Mouse (Mus musculus) mature B cell (primary cell): ENCODE results near the gene Slc16a12.
"Not testable (repeated sequence)": the region's sequence is repeated elsewhere in the genome, so short reads cannot be mapped to it uniquely, and the experiment has no call there.

ENCODE experiments used
- in situ Hi-C: fragments of 300-500 bp; cut with MboI; formaldehyde crosslinking; loops from 2 replicates; pipeline ENCODE4 v1.14.3; 2019

The Slc16a12 gene

DNA sequence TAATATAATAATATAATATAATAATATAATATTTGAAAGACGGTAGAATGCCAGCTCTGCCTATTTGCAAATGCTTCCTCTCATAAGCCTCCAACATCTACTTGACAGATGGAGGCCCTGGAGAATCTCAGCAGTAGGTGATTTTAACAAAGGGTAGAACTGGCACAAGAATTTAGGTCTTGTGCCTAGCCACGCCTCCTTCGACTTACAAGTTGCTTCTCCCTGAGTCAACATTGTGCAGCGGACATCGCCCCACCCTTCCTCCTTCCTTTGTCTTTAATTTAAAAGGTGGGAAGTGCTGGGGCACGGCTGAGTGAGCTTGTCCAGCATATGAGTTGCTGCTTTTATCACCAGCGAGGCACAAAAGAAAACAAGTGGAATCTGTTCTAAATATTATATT lies 73.6 kb downstream of the Slc16a12 start:
- in situ Hi-C loops: loop anchor here (25.0 kb wide), 1 partner anchor 336 kb away; no protein-coding TSS in a partner anchor

DNA sequence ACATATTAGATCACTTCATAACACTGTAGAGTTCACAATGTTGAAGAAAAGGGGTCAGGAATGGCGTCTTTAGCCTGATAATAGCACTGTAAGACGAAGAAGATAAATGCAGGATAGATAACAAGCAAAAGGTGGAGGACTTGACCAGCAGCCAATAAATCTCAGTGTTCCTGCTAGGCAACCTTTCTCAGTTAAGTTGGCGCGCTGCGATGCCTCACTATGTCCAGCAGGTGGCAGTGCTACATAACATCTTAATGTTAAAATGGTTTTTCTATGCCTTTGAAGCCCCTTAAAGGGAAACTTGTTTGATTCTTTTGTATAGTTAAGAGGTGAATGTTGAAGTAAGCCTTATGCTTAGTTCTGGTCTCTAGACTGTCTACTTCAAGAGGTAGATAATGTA lies 81.0 kb downstream of the Slc16a12 start:
- in situ Hi-C loops: loop anchor here (5.0 to 25.0 kb wide), 2 partner anchors 101 to 329 kb away; no protein-coding TSS in a partner anchor

DNA sequence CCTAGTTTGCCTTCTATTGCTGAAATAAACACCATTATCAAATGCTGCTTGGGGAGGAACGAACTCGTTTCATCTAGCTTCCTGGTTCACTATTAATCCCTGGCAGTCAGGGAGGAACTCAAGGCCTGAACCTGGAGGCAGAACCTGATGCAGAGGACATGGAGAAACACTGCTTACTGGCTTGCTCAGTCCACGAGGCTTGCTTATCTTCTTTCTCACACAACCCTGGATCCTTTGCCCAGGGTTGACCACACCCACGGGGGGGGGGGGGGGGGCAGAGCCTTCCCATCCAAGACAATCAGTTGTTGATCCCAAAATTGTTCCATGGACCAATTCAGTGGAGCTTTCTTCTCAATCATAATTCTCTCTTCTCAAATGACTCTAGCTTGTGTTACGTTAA lies 84.3 kb downstream of the Slc16a12 start:
- in situ Hi-C loops: loop anchor here (25.0 kb wide), 1 partner anchor 325 kb away; no protein-coding TSS in a partner anchor

DNA sequence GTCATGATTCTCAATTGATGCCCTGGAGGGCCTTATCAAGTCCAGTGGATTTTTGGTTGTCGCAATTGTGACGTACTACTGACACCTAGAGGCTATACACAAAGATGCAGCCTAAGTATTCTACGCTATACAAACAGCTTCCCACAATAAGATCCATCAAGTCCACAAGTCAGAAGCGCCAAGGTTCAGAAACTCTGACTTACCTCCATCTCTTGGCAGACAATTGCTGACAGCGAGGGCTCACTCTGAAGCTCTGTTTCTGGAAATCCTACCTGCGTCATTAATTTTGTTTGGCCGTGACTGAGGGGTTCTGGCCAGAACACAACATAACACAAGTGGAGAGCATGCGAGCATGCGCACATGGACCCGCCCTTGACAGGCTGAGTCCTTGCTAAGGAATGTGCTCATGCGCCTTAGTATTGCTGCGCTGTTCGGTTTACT lies 85.0 kb downstream of the Slc16a12 start:
- in situ Hi-C loops: loop anchor here (25.0 kb wide), 1 partner anchor 325 kb away; no protein-coding TSS in a partner anchor

DNA sequence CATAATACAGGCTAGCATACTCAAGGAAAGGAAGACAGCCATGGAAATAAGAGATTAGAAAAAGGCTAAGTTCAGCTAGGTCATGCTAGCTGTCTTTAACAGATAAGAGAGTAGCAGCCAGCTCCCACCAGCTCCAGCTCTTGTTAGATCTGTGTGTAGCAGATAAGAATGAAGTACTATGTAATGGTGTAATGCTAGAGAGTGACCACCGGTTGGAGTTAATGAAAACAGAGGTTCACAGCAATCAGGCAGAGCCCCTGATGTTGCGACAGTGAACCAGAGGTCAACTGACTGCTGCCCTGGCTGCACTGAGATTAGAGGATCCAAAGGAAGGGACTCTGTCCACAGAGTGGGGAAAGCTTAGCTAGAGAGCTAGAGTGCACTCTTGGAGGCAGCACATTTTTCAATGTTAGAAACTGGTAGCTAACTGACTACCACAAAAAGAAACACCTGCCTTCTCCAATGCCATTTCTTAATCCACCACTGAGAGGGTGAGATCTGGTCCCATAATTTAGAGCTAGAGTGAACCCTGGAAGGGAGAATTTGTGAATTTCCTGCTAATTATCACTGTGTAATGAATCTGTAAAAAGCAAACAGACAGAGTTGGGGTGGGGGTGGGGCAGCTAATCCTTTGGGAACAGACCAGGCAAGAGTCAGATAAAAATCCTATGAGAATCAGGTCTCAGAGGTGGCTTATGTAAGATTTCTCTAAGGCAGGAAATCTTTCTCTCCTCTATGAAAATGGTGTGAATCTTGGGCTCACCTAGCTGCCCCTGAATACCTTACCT lies 90.4 kb downstream of the Slc16a12 start:
- in situ Hi-C loops: loop anchor here (25.0 kb wide), 1 partner anchor 319 kb away; no protein-coding TSS in a partner anchor

DNA sequence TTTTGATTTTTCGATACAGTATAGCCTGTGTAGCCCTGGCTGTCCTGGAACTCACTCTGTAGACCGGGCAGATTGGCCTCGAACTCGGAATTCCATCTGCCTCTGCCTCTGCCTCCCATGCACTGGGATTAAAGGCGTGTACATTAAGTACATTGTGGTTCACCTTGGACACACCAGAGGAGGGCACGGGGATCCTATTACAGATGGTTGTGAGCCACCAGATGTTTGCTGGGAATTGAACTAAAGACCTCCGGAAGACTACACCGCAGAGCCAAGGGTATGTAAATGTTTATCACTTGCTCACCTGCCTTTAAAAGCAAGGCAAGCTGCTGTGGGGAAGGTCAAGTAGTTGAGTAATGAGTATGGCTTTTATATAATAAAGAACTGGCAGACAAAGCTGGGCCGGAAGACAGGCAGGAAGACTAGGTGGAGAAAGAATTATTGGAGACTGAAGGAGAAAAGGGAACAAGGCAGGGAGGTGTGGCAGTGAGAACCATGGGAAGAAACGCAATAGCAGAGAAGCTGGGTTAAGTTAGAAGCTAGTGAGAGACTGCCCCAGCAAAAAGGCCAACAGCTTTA lies 91.8 kb downstream of the Slc16a12 start:
- in situ Hi-C loops: loop anchor here (25.0 kb wide), 1 partner anchor 318 kb away; no protein-coding TSS in a partner anchor

DNA sequence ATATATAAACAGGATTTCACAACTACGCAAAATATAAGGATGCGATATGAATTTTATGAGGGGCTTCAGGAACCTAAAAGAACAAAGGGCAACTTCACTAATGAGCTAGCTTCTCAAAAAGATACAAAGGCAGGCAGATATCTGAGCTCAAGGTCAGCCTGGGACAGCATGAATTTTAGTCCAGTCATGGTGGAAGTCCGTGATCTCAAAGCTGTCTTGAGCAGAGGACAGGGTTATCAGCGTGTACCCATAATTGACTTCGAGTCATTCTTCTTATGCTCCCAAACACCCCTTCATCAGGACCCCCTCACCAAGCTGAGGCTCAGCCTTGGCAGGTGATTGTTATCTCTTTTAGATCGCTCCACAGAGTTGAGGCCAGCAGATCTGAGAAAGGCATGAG lies 96.1 kb downstream of the Slc16a12 start:
- in situ Hi-C loops: loop anchor here (25.0 kb wide), 1 partner anchor 314 kb away; no protein-coding TSS in a partner anchor

DNA sequence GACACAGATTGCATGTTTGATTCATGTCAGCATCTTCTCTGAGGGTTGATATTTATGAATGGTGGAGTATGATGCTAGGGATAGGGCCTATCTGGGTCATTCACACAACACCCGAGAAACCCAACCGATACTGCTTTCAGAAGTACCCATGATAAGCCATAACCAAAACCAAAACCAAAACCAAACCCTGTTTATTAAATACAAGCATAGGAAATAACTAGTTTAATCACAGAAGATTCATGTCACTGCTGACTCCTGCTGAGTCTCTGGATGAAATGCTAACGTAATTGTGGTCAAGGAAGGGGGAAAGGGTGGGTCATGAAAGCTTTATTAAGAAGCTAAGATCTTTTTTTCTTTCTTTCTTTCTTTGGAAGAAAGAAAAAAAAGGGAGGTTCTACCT lies 96.8 kb downstream of the Slc16a12 start:
- in situ Hi-C loops: loop anchor here (25.0 kb wide), 1 partner anchor 313 kb away; no protein-coding TSS in a partner anchor

DNA sequence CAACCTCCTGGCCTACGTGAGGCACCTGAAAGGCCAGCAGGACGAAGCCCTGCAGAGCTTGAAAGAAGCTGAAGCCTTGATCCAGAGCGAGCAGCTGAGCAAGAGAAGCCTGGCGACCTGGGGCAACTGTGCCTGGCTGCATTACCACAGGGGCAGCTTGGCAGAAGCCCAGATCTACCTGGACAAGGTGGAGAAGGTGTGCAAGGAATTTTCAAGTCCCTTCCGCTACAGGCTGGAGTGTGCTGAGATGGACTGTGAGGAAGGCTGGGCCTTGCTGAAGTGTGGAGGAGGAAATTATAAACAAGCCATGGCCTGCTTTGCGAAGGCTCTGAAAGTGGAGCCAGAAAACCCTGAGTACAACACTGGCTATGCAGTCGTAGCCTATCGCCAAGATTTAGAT lies 99.5 kb downstream of the Slc16a12 start:
- in situ Hi-C loops: not testable (repeated sequence)

DNA sequence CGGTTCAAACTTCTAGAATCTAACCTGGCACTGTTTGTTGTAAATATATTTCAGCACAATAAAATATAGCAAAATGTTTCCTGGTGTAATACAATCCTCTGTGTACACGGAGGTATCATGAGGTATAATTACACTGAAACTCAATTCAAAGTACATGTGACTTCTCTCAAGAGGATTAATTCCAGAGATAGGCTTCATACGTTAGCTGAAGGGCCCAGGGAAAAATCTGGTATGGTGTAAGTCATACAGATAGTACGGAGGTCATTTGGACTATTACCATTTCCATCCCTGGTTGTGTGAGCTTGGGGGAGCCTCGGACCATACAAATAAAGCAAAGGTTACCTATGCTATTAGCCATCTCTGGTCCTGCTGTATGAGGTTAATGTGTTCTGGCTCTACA lies 104.5 kb downstream of the Slc16a12 start:
- in situ Hi-C loops: no loop called here

DNA sequence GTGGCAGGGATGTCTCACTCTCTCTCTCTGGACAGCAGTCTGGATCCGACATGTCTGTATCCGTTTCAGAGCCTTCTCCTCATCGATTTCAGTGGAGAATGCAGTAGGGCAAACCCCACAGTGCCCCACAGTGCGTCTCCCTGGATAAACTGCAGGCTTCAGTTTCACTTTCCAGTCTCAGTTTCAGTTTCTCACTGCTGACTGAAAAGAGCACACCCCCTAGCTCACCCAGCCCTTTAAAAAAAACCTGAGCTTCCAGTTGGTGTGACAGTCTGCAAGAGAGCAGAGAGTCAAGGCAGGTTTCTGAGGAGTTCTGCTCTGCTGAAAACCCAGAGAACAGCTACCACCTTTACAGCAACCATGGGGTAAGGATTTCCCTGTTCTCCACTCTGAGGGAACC lies 106.5 kb downstream of the Slc16a12 start, which contains the start of the genes Ifit1bl2 and Ifit1:
Gene Ifit1bl2, minus strand, starts transcription at position 121 of the 400 bp plus-strand sequence.
Gene Ifit1, plus strand, starts transcription at position 249 of the 400 bp plus-strand sequence.
- in situ Hi-C loops: no loop called here

DNA sequence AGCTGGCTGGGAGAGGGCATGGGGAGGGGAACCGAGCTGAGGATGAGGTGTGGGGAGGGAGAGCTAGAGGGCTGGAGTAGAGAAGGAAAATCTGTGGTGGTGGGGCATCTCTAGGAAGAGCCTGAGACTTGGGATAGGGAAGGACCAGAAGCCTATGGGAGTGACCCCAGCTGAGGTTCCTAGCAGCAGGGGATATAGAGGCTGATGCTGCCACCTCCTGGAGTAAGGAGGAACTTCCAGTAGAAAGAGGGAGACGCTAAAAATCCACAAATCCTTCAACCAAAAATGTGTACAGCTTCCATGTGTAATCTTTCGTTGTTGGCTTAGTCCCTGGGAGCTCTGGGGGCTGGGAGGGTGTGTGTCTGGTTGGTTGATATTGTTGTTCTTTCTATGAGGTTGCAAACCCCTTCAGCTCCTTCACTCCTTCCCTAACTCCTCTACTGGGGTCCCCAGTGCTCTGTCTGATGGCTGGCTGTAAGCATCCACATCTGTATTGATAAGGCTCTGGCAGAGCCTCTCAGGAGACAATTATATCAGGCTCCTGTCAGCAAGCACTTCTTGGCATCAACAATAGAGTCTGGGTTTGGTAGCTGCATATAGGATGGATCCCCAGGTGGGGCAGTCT lies 110.0 kb downstream of the Slc16a12 start:
- in situ Hi-C loops: loop anchor here (5.0 kb wide), 1 partner anchor 90 kb away; no protein-coding TSS in a partner anchor

DNA sequence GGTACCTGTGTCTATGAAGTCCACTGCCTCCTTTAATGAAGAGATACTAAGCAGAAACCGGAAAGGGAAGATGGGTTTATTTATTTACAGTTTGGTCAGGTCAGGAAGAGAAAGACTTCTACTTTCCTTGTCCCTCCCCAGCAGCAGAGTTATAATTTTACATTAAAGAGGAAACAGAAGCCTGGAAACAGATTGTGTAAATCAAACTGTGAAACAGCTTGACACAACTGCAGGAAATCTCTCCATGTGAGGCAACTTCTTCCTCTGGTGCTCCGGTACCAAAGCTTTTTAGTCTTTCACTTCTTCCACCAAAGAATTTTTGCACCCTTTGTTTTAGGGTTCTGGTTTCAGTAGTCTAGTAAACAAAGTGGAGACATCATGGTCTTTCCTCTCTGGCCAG lies 113.6 kb downstream of the Slc16a12 start:
- in situ Hi-C loops: no loop called here

DNA sequence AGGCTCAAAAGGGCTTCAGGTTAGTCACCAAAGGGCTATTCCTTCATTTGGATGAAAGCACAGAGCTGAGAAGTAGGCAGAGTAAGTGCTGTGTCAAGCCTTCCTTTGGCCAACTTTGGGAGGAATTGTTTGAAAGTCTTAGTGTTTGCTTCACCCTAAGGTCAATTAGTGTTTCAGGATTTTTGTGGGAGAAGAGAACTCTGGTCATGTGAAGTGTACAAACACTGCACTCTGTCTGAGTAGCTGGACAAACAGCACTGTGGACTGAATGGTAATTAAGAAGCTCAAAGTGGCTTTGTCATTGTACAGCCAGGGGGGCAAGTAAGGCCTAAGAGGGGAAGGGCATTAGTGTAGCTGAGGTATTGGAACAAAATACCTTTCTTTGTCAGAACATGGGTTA lies 115.6 kb downstream of the Slc16a12 start:
- in situ Hi-C loops: no loop called here

DNA sequence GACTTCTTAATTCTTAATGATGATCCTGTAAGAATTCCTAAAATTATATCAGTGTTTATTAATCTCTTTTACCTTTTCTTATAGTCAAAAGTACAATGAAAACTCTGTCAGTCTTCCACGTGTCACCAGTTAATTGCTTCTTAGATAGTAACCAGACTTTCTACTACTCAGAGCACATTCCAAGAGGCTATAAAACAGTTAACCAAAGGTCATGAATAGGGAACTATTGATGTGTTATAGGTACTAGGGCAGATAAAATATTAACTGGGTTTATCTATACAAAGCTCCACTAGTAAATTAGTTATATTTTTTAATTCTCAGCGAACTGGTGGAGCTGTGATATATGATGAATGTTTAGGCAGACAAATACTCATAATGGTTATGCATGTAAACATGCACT lies 119.6 kb downstream of the Slc16a12 start:
- in situ Hi-C loops: no loop called here

DNA sequence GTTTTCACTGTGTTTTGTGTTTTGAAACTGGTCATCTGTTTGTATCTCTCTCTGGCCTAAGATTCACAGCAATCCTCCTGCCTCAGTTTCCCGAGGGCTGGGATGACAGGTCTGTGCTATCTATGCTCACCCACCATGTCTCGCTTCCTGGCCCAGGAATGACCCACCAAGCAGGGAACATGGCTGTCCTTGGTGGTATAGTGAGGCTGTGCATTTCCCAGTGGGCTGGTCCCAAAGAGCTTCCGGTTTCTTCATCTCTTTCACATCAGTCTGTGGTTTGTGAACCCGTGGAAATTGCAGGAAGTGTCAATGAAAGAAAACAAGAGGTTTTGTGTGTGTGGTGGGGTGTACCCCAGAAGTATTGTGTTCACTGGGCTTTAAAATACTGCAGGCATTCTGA lies 122.4 kb downstream of the Slc16a12 start:
- in situ Hi-C loops: no loop called here

DNA sequence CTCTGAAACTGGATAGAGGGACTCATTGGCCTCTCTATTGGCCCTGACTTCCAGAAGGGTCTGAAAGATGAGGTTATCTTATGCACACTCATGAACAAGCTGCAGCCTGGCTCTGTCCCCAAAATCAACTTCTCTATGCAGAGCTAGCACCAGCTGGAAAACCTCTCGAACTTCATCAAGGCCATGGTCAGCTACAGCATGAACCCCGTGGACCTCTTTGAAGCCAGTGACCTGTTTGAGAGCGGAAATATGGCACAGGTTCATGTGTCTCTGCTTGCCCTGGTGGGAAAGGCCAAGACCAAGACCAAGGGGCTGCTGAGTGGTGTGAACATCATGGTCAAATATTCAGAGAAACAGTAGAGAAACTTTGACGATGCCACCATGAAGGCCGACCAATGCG lies 123.3 kb downstream of the Slc16a12 start:
- in situ Hi-C loops: no loop called here

DNA sequence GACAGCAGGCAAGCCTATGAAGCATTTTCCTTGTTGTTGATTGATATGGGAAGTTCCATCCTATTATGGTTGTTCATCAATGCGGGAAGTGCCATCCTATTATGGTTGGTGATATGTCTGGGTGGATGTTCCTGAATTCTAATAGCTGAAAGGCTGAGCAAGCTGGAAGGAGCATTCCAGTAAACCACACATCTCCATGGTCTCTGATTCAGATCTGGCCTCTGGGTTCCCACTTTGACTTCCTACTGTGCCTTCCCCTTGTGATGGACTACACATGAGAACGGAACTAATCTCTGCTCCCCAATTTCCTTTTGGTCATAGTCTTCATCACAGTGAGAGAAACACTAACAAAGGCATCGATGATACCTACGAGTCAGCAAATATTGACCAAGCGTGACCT lies 126.2 kb downstream of the Slc16a12 start:
- in situ Hi-C loops: no loop called here
